Mouse (Mus musculus) cortical plate, adult 2 months (tissue): ENCODE data around the gene Pla2g4c.

Experiments
- CTCF ChIP-seq: fragments of 200-500 bp; IDR thresholded peaks from 2 replicates; pipeline ENCODE4 v1.5.1; 2011; ENCODE audit warnings: mild to moderate bottlenecking, control low read depth, low read length; ENCODE audit not compliant: insufficient read depth; ENCODE audit errors: extremely low read depth
- POLR2A ChIP-seq: fragments of 200-500 bp; IDR thresholded peaks from 2 replicates; pipeline ENCODE4 v1.6.1; 2011; ENCODE audit warnings: mild to moderate bottlenecking, low read length, control low read depth; ENCODE audit not compliant: insufficient read depth; ENCODE audit errors: extremely low read depth

- no peak for TF ChIP-seq POLR2A
- no peak for TF ChIP-seq CTCF
These were observed 46.6 kb upstream of the Pla2g4c start for GRCm38 (mm10) chr7:13277833-13278232.
